Mouse (Mus musculus) layer of hippocampus, adult 18-20 months (tissue): Measurements from ENCODE around the gene Myh9. TPM values are rescaled to one million over a fixed set of nuclear protein-coding genes. Genes with fewer than 3 reads are reported as not detected.
A peak's percentile ranks its signal among the peaks of the same experiment; 100 is the strongest.
"Not testable (repeated sequence)": the region's sequence is repeated elsewhere in the genome, so short reads cannot be mapped to it uniquely, and the experiment has no call there.

Source experiments
- DNase-seq, 2 experiments: peaks; one replicate each; pipeline ENCODE4 v3.0.0; 2022; ENCODE audit warnings: low spot score in 2 of 2
- total RNA-seq, 2 experiments: library from RNA; stranded (reverse); gene quantifications; 2 replicates each; pipeline ENCODE4 v1.2.3; 2021

Myh9 gene
- total RNA-seq, 2 experiments from 2014 or later = 86.7 to 88.3 TPM

DNA sequence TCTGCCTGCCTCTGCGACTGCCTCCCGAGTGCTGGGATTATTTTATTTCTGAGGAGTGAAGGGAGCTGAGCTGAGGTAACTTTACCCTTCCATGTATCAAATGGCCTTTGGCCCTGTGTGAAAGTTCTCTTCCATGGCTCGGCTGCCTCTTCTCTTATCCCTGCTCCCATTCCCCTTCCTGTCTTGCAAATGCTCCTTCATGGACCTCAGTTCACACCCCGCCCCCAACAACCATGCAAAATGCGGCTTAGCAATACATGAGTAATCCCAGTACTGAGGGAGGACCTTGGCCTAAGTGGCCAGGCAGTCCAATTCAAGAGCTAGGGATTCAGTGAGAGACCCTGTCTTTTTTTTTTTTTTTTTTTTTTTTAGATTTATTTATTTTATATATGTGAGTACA is 26.4 kb upstream of the Myh9 start:
- DNase-seq = no peak

DNA sequence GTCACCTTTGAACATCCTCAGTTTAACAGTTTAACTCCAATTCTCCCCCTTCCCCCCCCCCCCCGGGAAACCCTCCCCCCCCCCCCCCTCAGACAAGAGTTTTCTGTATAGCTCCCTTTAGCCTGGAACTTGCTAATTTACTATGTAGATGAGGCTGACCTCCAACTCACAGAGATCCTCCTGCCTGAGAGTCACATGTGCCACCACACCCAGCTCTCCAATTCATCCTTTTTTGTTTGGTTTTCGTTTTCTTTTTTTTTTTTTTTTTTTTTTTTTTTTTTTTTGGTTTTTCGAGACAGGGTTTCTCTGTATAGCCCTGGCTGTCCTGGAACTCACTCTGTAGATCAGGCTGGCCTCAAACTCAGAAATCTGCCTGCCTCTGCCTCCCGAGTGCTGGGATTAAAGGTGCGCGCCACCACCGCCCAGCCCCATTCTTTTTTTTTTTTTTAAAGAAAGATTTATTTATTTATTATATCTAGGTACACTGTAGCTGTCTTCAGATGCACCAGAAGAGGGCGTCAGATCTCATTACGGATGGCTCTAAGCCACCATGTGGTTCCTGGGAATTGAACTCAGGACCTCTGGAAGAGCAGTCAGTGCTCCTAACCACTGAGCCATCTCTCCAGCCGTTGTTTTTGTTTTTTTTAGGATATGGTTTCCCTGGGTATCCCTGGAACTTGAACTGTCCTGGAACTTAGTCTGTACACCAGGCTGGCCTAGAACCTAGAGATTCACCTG is 25.4 kb upstream of the Myh9 start:
- not testable (repeated sequence) for DNase-seq

DNA sequence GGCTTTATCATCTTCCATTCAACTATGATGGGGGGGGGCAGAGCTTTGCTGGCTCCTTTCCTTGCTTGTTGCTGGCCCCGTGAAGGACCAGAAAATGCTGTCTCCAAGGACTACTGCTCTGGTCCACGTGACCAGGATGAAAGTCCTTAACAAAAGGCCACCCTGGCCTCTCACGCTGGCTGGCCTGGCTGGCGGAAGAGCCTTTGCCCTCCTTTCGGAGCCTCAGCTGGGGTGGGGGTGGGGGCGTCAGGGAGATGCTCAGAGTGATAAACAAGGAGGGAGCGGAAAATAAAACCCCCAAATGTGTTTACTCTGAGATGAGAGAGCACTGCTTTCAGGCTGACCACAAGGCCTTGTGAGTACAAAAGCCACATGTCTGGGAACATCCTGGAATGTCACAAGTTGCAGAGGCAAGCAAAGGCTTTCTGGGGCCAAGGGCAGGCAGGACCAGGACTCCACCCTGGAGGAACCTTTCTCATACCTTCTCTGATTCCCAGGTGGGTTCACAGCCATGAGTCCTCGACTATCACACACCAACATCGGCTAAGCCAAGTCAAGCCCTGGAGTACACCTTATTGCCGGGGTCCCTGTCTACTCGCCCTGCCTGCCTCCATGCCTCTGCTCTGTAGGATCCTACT is 24.7 kb upstream of the Myh9 start:
- no peak for DNase-seq

DNA sequence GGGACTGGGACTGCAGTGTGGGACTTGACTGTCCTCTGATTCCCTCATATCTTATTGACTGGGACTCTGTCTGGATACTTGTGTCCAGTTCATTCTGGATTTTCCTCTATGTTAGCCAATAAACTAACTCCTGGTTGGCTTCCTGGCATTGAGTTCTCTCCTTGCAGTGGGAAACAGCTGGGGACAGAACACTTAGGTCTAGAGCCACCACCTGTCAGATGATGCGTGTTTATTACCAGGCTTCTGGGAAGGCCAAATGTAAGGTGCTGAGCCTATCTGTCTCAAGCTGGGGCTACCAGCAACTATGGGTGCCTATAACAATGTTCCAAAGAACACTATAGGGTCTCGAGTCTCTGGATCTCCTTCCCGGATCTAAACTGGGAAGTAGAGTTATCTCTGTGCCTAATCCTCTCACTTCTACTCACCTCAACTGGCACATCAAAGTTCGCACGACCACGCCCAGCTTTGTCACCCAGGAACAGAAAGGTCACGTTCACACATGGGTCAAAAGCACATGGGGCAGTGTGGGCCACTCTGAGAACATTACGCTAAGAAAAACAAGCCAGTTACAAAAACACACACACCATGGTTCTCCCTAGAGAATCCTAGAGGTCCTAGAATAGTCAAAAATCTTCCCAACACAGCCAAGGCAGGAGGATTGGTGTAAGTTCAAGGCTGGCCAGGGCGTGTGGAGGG is 22.2 kb upstream of the Myh9 start:
- DNase-seq = no peak

DNA sequence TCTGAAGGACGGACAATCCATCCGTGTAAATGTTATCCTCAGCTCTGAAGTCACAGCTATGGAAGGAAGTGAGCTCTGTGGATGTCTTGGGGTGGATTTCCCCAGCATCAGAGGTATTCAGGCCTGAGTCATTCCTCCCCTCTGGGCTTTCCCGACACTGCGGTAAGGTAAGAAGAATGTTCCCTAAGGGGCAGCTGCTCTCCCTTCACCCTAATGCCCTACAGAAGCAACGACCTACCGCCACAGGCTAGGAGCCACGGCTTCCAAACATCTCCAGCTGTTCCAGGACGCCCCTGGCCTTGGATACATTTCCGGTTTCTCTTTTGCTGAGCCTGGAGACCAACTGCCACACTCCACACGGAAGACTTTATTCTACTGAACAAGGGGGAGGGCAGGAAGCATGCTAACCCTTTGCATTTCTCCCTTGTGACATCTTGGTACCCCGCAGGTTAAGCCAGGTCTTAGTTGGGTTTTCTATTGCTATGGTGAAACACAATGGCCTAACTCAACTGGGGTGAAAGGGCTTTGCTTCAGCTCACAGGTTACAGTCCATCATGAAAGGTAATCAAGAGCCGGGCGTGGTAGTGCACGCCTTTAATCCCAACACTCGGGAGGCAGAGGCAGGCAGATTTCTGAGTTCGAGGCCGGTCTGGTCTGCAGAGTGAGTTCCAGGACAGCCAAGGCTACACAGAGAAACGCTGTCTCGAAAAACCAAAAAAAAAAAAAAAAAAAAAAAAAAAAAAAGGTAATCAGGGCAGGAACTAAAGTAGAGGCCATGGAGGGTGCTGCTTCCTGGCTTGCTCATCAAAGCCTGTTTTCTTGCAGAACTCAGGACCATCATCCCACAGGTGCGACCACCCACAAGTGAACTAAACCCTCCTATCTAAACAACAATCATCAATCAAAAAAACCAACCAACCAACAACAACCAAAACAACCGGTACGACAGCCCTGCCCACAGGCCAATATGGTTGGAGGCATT is 21.3 kb upstream of the Myh9 start:
- DNase-seq = no peak

DNA sequence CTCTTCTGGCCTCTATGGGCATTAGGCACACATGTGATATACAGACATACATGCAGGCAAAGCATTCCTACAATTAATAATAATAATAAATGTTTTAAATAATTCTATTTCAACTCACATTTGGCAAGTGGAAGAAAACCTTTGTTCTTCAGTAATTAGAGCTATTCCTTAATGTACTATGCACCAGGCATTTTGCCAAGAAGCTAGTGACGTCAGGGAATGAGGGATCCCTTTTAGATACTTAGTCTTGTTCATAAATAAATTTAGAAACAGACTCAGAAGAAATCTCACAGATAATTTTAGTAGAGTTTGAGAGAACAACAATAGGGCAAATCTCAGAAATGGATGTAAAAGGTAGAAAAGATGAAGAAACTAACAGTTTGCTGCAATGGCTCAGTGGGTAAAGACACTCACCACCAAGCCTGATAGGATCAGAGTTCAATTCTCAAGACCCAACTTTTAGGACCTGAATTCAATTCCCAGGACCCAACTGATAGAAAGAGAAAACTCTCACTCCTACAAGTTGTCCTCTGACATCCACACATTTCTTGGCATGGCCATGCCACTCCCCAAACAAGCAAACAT is 18.2 kb upstream of the Myh9 start:
- no peak for DNase-seq

DNA sequence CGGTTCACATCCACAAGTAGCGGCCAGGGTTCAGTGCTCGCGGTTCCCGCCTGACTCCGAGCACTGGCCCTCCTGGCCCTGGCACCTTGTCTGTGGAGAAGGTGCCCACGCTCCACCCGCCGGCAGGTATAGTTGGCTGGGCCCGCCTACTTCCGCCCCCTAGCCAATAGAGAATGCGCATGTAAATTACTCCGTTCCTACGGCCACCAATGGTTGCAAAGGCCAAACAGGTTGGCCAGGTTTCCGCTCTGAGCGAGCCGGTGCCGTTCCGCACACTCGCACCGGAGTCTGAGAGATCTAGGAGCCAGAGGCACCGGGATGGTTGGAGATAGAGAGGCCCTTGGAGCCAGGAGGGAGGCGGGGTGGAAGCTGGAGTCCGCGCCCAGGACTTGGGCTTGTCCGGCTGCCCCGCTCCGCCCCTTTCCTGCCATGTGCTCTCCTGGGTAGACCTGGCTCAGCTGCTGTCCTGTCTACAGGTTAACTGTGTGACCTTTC is 15.7 kb upstream of the Myh9 start:
- DNase-seq = peak; percentile 44 to 54

DNA sequence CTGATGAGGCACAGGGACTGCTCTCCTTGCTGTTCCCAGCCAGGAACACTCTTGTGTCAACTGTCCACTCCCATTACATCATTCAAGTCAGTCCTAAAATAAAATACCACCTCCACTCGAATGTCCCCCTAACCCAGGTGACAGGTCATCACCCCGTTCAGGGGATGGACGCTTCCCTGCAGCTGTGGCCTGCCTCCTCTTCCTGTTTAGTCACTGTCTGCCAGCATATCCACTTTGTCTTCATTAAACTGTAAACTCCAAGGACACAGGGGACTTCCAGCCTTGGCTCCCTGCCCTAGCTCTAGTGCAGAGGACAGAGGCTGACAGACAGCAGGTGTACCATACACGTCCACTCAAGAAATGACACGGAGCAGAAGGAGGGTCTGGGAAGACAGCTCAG is 14.6 kb upstream of the Myh9 start:
- DNase-seq = no peak

DNA sequence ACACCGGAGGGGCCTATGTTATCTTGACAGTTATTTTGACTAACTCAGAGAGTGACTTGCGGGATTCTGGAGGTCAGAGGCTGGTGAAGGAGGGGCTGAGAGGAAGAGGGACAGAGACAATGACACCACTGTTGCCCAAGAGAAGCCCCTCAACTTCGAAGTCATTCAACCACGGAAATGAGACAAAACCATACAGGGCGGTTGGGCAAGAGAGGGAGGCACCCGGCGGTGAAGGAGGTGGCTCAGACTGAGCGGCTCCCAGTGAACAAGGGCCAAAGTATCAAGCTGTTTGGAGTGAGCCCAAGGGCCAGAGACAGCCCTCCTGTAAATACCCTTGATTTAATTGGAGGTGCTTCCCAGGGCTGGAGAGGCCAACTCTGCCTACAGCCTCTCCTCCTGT is 13.3 kb upstream of the Myh9 start:
- no peak for DNase-seq

DNA sequence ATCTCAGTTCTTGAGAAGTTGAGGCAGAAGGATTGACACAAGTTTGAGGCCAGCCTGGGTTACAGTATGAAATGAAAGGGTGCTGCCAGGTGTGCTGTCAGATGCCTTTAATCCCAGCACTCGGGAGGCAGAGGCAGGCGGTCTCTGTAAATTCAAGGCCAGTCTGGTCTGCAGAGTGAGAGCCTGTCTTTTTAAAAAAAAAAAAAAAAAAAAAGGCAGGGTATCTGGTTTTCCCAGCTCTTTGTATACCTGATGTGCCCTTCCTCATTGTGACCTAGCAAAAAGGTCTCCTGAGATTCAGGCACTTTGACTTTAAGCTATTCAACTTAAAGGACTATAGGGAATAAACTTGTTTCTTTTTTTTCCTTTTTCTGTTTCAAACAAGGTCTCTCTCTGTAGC is 10.0 kb upstream of the Myh9 start:
- DNase-seq = no peak

DNA sequence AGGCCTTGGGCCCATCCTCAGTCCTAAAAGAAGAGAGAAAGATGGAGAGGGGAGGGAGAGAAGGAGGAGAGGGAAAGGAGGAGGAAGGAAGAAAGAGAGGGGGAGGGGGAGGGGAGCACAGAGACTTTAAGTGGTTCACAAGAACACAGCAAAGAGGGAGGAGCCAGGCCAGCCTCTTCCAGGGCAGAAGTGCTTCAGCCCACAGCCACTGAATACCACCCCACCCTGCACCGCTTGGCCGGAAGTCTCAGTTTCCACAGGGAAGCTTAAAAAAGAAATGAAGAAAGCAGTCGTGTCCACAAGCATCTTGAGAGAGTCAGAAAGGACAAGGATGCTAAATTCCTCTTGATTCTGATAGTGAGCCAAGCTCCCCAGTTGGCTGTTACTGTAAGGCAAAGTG is 9.2 kb upstream of the Myh9 start:
- no peak for DNase-seq

DNA sequence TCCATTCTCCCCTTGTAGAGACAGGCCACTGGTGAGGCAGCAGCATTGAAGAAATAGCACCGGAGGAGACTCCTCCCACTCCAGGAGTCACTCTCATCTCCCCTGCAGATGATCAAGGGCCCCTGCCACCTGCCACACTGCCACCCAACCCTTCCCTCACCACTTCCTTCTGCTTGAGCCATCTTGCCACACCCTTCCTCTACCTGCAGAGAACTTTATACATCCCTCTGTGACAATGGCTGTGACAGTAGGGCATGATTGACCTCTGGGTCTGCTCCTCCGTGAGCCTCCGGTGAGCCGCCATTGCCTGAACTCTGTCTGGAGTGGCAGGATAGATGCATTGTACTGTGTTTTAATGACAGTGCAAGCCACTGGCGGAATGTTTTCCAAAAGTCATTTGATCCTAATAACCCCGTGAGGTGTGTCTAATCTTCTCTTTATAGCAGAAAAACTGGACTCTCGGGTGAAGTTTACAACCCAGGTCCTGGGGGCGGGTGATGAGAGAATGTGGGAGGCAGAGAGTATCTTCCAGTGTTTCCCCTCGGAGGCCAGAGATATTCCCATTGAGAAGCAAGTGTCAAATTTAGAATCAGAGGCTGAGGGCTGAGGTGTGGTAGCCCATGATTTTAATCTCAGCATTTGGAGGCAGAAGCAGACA is 7.7 kb upstream of the Myh9 start:
- no peak for DNase-seq

DNA sequence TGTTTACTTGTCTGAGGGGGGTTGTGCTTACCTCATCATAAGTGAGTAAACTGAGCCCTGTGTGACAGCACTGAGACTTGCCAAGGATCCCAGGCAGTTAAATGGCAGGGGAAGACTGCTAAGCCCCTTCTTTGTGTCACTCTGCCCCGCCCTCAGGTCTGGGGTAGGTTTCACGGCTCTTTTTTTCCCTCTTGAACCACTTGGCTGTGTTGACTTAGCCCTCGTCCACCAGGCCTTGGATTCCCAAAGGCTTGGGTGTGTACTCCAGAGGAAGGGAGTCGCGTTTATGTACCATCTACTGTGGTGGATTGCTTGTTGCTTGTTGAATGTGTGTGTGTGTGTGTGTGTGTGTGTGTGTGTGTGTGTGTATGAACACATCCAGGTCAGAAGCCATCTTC is 7.1 kb upstream of the Myh9 start:
- no peak for DNase-seq

DNA sequence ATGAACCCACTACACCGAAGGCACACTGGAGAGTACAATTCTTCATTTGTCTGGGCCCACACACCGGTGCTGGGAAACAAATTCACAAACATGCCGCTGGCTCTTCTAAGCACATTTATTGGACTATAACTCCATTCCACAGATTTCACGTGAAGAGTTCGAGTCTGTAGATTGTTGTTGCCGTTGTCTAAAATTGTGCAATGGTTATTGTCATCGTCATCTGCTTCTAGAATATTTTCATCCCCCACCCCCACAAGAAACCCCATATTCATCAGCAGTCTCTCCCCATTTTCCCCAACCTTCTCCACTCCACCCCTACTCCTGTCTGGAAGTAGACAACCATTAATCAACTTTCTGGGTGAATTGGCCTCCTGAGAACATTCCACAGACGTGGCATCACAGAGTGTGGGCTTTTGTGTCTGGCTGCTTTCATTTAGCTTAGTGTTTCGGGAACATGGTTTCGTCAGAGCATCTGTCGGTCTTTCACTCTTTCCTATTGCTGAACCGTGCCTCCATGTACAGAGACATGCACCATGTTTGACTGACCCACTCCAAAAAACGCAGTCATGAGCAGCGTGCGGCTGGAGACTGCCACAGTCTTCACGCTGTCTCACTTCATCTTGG is 6.6 kb upstream of the Myh9 start:
- DNase-seq = peak; percentile 40 to 76

DNA sequence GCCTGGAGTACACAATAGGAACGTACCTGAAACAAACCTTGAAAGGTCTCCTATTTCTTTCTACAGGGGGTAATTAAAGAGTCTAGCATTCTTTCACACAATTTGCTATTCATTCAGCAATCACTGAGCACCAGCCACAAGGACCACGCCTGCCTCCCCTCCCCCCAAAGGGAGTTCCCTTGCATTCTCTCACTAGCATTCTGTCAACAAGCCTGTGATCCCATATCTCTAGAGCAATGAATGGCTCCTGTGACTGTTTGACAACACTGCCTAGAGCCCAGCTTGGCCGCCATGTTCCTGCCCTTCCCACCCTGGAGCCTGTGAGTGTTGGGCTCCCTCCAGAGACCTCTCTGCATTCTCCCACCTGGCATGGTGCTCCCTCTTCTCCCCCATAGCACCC is 5.9 kb upstream of the Myh9 start:
- no peak for DNase-seq

DNA sequence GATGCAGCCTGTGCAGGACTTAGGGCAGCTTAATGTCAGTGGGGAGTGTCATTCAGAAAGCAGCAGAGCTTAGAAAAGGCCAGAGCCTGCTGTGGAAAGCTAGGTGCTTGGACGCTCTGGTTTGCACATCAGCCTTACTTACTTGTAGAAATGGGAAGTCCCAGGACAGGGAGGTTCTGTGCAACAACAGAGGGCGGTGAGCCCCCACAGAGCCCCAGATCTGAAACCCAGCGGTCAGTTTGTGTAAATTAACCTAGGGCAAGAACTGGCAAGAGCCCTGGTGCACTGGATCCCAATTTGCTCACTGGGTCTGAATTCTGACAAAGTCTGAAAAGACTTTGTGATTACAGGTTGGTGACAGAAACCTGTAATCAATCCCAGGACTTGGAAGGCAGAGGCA is 5.1 kb upstream of the Myh9 start:
- no peak for DNase-seq

DNA sequence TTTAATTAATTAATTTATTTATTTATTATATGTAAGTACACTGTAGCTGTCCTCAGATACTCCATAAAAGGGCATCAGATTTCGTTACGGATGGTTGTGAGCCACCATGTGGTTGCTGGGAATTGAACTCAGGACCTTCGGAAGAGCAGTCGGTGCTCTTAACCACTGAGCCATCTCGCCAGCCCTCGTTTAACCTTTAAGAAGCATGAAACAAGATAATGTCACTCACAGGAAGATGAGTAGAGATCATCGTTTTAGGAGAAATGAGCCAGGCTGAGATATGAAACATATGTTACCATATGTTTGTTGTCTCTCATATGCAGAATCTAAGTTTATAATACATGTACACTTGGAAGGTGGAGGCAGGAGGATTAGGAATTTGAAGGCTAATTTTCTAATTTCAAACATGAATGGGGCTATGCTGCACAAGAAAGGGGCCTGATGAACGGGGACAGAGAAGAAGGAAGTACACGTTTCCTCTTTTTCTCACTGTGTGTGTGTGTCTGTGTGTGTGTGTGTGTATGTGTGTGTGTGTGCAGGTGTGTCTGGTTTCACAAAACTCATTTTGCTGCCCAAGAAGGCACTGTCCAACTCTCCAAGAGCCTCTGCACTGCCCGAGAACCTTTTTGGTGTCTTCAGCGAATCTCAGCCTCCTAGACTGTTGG is 4.1 kb upstream of the Myh9 start:
- not testable (repeated sequence) for DNase-seq

DNA sequence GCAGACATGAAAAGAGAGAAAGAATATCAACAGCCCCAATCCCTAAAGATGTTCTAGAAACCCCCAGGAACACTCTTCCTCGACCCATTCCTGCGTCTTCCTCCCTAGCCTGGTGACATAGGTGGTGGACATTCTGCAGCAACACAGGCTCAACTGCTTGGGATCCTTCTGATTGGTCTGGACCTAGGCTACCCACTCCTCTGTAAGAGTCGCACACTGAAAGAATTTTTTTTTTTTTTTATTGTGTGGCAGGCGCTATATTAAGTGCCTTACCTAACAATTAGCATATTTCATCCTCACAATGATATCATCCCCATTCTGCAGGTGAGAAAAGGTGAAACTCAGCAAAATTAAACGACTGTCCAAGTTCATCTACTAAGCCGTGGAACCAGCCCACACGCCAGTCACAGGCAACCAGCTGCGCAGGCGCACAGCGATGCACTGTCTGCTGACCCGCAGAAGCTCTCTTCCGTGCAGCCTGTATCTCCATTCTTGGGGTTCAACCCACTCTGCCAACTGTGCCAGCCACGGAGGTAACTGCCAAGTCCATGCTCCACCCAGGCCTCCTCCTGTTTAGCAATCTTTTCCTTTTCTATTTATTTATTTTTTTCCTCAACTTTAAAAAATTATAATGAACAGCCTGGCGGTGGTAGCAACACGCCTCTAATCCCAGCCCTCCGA is 3.1 kb upstream of the Myh9 start:
- peak; percentile 56 to 73 for DNase-seq

DNA sequence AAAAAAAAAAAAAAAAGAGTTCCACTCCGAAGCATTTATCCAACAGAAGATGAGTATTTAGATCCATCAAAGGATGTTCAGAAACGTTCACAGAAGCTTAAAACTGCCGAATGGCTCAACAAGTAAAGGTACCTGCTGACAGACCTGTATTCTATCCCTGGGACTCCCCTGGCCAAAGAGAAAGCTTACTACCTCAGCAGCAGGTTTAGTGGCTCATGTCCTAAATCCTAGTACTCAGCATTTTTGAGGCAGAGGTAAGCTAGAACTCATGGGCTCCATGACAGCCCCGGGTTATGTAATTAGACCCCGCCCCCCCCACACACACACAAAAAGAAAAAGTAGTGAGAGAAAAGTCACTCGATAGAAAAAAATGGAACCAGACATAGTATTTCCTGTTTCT is 2.1 kb upstream of the Myh9 start:
- DNase-seq = no peak
